Mouse (Mus musculus) brown adipose tissue, adult 24 weeks (tissue): ENCODE data around the gene Rrp9. TPM values are rescaled to one million over a fixed set of nuclear protein-coding genes. Genes with fewer than 3 reads are reported as not detected.
A peak's percentile ranks its signal among the peaks of the same experiment; 100 is the strongest.
"Not testable (repeated sequence)": the region's sequence is repeated elsewhere in the genome, so short reads cannot be mapped to it uniquely, and the experiment has no call there.

Experiments
- H3K27ac ChIP-seq: fragments of 200-500 bp; replicated peaks from 2 replicates; pipeline ENCODE4 v1.5.1; 2012; ENCODE audit warnings: low read depth, mild to moderate bottlenecking, low read length
- H3K4me1 ChIP-seq: fragments of 200-500 bp; 2 replicates; pipeline ENCODE4 v1.6.1; 2012; ENCODE audit warnings: low read length, mixed read lengths; ENCODE audit not compliant: control insufficient read depth, insufficient read depth, insufficient read length
- H3K4me3 ChIP-seq: fragments of 200-500 bp; 2 replicates; pipeline ENCODE4 v1.5.1; 2012; ENCODE audit warnings: low read depth, mild to moderate bottlenecking, low read length, moderate library complexity; ENCODE audit not compliant: insufficient read depth
- polyA plus RNA-seq: library from polyadenylated mRNA; stranded (reverse); fragments of >200 nt; gene quantifications from 2 replicates; pipeline ENCODE4 v1.2.4, GENCODE M21; 2012; ENCODE audit not compliant: missing spikeins, insufficient read depth, insufficient read length

The Rrp9 gene
- polyA plus RNA-seq, 1 experiment = 15.9 TPM

DNA sequence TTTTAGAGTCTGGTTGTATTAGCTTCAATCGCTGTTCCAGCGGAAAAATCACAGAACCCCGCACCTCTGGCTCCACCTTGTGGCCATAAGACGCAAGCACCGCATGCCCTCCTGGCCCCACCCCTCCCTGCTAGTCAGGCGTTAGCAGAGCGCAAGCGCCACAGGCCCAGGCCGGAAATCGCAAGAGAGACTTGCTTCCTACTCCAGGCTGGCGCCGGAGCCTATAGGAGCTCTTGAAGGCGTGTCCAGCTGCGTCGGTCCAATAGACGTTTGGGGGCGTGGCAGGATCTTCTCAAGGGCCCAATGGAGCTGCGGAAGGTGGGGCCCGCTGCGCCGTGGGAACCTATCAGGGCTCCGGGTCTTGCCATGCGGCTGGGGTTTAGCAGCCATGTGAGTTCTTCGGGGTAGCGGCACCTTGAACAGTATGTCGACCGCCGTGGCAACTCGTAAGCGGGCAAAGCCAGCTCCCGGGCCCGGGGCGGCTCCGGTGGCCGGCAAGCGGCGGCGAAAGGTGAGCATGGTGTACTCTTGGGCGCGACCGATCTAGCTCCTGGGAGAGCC is 1.2 kb downstream of the Rrp9 start, which contains the start of gene Parp3:
Parp3 (minus strand) TSS at position 26 of the 561 bp plus-strand sequence.
- H3K4me3 ChIP-seq = peak within 1 kb of the TSS; percentile 70
- peak within 1 kb of the TSS; percentile 92 for H3K27ac ChIP-seq
- peaks cover 9% of the 10 kb centered on the region for H3K4me1 ChIP-seq

DNA sequence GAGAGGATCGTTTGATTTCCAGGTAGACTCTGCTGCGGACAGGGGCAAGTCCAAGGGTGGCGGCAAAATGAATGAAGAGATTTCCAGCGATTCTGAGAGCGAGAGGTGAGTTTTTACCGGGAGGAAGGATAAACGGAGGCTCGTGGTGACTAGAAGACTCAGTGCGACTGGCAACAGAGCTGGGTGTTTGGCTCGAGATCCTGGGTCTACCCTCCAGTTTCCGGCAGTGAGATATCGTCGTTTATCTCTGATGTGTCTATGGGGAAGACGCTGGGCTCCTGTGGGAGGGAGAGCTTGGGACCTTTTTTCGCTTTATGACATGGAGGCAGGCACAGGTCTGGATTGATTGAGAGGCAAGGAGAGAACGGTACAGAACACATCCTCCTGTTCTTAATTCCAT is 1.9 kb downstream of the Rrp9 start:
- Histone ChIP-seq H3K4me3 (peak overlapping the region; percentile 69), H3K27ac (no peak overlapping the region), H3K4me1 (peaks cover 9% of the 10 kb centered on the region)

DNA sequence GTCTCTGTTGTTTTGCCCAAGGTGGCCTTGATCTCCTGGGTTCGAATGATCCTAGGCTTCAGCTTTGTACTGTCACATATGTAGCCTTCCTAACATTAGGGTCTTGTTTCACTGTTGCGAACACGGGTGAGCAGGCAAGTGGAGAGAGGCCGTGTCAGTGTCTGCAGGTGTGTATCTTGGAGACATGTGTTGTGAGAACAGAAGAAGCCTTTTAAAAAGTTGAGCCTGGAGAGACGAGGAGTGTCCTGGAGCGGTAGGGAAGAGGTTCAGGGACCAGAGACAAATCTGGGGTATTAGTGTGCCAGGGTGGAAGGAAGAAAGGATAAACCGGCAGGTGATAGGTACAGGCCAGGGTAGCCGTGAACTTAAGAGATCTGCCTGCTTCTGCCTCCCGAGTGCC is 2.3 kb downstream of the Rrp9 start:
- Histone ChIP-seq H3K4me1 (peaks cover 9% of the 10 kb centered on the region), H3K4me3 (peak overlapping the region; percentile 69; the same call in 1 of the 2 replicates), H3K27ac (no peak overlapping the region)

DNA sequence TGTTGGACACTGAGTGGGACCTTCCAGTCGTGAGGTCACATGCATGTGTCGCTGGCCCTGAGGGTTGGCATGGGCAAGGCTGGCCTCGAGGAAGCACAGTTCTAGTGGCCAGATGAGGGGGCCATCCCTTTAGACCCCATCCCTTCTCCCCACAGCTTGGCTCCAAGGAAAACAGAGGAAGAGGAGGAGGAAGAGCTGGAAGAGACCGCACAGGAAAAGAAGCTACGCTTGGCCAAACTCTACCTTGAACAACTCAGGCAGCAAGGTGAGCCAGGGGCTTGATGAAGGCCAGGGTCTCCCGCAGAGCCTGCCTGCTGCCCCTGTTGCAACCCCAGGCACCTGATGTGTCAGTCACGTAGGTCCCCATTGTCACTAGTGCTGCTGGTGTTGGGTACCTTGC is 4.8 kb downstream of the Rrp9 start:
- H3K27ac ChIP-seq = no peak overlapping the region
- H3K4me1 ChIP-seq = peaks cover 6% of the 10 kb centered on the region
- H3K4me3 ChIP-seq = no peak overlapping the region

DNA sequence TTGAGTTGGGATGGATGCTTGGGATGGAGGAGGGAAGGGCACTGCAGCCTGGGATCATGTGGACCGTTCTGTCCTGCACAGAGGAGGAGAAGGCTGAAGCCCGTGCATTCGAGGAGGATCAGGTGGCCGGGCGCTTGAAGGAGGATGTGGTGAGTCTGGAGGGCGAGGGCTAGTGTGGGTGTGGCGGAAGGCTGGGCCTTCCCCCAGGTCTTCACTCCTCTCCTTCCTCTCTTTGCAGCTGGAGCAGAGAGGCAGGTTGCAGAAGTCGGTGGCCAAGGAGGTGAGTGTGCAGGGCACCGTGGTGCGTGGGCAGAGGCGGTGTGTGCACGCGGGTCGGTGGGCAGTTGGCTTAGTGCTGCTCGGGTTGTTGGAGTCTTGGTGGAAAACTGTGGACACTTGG is 5.3 kb downstream of the Rrp9 start:
- Histone ChIP-seq H3K4me3 (no peak overlapping the region), H3K27ac (no peak overlapping the region), H3K4me1 (peaks cover 6% of the 10 kb centered on the region)

DNA sequence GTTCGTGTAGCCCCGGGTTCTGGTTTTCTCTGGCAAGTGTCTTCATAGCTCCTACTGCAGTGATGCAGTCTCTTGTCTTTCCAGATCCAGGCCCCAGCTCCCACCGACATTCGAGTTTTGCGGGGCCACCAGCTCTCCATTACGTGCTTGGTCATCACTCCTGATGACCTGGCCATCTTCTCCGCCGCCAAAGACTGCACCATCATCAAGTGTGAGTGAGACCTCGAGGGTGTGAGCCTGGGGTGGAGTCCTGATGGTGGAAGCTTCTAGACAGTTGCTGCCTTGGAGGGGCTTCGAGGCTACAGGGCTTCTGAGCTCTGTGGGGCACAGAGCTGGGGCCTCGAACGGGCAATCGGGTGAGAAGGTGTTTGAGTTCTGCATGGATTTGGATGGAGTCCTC is 5.9 kb downstream of the Rrp9 start:
- H3K4me1 ChIP-seq = peaks cover 6% of the 10 kb centered on the region
- no peak overlapping the region for H3K4me3 ChIP-seq
- no peak overlapping the region for H3K27ac ChIP-seq

DNA sequence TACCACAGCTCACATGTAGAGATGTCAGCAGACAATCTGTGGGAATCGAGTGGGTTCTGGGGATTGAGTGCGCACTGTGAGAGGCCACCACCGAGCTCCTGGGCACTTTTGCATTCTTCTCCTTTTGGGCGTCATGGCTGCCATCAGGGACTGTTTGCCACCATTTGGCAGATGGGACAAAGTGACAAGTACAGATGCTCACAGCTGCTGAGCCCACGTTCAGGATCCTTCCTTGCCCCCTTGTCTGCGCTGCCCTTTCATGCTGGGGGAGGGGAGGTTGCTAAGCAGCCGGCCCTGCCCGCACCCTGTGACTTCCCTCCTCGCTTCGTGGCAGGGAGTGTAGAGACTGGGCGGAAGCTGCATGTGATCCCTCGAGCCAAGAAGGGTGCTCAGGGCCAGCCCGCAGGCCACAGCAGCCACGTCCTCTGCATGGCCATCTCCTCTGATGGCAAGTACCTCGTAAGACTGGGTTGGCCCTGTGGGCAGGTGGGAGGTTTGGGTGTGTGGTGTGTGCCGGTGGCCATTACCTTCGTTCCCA is 6.9 kb downstream of the Rrp9 start:
- Histone ChIP-seq H3K4me1 (peaks cover 5% of the 10 kb centered on the region), H3K4me3 (no peak overlapping the region)

DNA sequence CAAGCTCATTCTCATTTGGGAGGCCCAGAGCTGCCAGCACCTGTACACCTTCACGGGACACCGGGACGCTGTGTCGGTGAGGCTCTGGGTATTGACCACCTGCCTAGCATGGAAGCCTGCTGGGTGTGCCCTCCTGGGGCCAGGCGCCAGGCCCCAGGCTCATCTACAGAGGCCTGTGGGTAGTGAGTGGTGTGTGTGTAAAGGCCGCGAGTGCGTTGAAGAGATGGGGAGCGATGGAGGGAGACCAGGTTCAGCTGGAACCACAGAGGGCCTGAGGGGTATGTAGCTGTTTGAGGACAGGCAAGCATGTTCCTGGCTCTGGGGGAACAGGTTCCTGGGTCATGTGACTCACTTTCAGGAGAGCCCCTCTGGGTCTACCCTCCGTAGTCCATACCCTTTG is 7.4 kb downstream of the Rrp9 start:
- Histone ChIP-seq H3K4me1 (peaks cover under 1% of the 10 kb centered on the region; the same call in 1 of the 2 replicates), H3K4me3 (no peak overlapping the region)

More for the DNA sequence above, 6.9 kb downstream of the Rrp9 start:
- H3K27ac ChIP-seq = no peak overlapping the region

DNA sequence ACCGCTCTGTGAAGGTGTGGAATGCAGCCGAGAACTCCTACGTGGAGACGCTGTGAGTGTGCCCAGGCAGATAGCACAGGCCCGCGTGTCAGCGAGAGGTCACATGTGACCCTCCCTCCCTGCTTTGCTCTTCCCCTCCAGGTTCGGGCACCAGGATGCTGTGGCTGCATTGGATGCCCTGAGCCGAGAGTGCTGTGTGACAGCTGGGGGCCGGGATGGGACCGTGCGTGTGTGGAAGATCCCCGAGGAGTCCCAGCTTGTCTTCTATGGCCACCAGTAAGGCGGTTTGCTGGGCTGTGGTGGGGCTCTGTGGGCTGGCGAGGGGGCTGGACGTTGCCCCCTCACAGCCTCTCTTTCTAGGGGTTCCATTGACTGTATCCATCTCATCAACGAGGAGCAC is 7.8 kb downstream of the Rrp9 start:
- H3K4me1 ChIP-seq = no peaks in the 10 kb centered on the region
- H3K4me3 ChIP-seq = no peak overlapping the region
- H3K27ac ChIP-seq = no peak overlapping the region

More for the DNA sequence above, 7.4 kb downstream of the Rrp9 start:
- no peak overlapping the region for H3K27ac ChIP-seq

DNA sequence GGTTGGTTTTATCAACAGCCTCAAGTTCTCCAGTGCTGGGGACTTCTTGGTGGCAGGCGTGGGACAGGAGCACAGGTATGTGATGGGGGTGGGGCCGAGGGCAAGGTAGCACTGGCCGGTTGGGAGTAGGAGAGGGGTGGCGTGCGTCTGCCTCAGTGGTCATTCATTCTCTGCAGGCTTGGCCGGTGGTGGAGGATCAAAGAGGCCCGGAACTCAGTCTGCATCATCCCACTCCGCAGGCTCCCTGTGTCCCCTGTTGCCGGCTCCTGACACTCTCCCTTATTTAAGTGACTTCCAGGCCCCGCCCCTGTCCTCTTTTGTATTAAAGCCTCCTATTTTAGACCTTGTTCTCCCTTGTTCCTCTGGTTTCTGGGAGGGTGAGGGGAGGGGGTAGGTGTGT is 9.3 kb downstream of the Rrp9 start:
- Histone ChIP-seq H3K4me3 (no peak overlapping the region), H3K27ac (no peak overlapping the region), H3K4me1 (no peaks in the 10 kb centered on the region)

DNA sequence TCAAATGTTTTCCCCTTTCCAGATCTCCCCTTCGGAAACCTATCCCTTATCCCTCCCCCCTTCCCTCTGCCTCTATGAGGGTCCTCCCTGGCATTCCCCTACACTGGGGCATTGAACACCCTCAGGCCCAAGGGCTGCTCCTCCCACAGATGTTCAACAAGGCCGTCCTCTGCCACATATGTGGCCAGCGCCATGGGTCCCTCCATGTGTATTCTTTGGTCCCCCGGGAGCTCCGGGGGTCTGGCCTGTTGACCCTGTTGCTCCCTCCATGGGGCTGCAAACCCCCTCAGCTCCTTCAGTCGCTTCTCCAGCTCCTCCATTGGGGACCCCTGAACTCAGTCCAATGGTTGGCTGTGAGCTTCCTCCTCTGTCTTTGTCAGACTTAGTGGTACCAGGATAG is 11.8 kb downstream of the Rrp9 start:
- H3K4me3 ChIP-seq, H3K4me1 ChIP-seq, H3K27ac ChIP-seq: not testable (repeated sequence)

DNA sequence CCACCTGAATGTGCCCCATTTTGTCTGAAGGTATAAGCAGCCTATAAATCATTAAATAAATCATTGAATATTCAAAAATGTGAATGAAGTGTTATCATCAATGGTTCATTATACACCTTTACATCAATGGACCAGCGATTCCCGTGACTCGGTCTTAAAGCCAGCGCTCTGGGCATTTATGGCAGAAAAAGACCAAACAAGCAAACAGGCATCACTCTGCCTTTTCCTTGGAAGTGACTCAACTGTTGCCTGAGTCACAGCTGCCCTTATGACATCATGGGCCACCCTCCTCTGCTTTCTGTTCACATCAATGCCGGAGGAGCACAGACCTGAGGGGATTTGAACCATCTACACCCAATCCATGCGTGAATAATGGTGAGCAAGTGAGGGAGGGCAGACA is 23.9 kb downstream of the Rrp9 start, which contains the start of gene Iqcf1:
Iqcf1 (plus strand) TSS at position 301 of the 400 bp plus-strand sequence.
- no peaks in the 10 kb centered on the region for H3K4me1 ChIP-seq
- no peak within 1 kb of the TSS for H3K27ac ChIP-seq
- H3K4me3 ChIP-seq = no peak within 1 kb of the TSS

DNA sequence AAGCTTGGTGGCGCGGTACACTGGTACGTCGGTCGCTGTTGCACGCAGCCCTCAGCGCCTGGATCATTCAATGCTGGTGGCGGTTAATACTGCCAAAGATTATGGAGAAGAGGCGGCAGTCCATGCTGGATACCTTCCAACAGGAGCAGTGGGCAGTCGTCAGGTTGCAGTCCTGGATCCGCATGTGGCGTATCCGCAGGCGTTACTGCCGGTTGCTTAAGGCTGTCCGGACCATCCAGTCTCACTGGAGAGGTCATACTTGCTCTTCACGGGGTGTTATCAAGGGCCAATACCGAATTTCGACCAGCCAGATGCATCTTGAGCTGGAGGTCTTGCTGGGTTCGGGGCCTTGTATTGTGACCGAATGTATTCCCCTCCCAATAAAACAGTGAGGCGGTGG is 26.1 kb downstream of the Rrp9 start:
- H3K27ac ChIP-seq = no peak overlapping the region
- no peaks in the 10 kb centered on the region for H3K4me1 ChIP-seq
- no peak overlapping the region for H3K4me3 ChIP-seq

DNA sequence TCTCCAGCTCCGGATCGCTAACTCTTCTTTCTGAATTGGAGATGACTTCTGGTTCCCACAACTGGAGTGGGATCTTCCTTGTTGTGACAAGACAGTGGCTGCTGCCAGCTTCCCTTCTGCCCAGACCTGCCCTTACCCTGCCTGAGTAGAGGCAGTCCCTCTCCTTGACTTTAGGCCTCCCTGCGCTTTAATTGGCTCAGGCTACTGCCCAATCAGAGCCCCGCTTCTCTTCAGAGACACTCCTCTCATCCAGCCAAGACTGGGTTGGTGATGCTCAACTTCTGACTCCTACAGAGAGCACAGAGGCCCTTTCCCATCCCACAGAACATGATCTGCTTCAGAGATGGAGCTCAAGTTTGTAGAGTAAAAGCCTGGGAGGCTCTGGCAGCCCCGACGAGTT is 28.5 kb downstream of the Rrp9 start:
- no peak overlapping the region for H3K27ac ChIP-seq
- no peak overlapping the region for H3K4me3 ChIP-seq
- H3K4me1 ChIP-seq = no peaks in the 10 kb centered on the region

DNA sequence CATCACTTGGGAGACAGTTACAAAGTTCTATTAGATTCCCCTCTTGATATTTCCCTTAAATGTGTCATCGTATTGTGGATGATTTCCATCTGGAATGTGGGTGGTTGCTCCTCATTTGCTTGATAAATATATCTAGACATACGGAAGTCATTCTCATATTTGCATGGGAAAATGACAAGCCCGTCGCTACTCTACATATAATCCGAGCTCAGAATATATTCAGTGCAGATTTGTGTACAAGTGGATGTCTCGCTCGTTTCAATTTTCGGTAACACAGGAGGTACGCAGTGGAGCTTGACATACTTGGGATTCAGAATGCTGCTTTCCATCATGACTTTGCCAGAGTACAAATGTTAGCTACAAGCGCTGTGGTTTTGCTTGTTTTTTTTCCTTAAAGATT is 33.6 kb downstream of the Rrp9 start:
- Histone ChIP-seq H3K4me3 (no peak overlapping the region), H3K4me1 (no peaks in the 10 kb centered on the region), H3K27ac (no peak overlapping the region)

DNA sequence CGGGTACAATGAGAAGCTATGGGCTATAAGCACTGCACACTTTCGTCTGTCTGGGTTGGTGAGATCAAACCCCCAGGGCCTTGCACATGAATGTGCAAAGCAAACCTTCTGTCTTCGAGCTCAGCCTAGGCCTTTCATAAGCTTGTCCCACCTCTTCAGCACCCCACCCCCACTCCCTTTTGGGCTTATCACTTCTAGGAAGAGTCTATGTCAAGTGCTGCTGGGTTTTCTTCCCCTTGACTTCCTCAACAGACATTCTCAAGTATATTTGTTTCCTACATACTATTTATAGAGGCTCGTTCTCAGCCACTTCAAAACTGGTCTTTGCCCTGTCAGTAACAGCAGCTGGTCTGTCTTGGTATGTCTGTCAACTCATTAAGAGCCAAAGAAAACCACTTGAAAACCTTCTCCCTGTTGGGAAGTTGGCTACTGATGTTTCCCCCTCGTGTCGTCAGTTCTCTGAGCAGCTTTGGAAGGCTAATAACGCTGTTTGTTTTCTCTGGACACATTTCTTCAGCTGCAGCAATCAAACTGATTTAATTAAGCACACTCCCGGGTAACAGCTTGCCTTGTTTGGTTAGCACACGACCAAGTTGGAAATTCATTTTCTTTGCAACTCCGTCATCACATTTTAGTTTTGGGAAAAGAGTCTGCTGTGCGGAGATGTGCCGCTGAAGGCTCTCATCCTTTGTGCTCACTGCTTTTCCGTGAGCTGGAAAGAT is 37.1 kb downstream of the Rrp9 start:
- H3K4me3 ChIP-seq = no peak overlapping the region
- H3K4me1 ChIP-seq = no peaks in the 10 kb centered on the region
- no peak overlapping the region for H3K27ac ChIP-seq
